Mouse (Mus musculus) kidney, postnatal 0 days (tissue): ENCODE measurements around the gene Slc30a3. TPM values are rescaled to one million over a fixed set of nuclear protein-coding genes. Genes with fewer than 3 reads are reported as not detected.

Source experiments
- ATAC-seq: fragments of 200-750 bp; cut with Nextera tagmentation; replicated peaks from 2 replicates; pipeline ENCODE4 v1.8.0; 2017; ENCODE audit warnings: low read depth, moderate number of reproducible peaks, moderate TSS enrichment, moderate library complexity; ENCODE audit not compliant: low FRiP score
- DNase-seq: peaks from one replicate; pipeline ENCODE4 v3.0.0-alpha.2; 2016; ENCODE audit warnings: low spot score
- H3K27ac ChIP-seq: fragments of 300-500 bp; sonication (generic); 2 replicates; pipeline ENCODE4 v1.5.1; 2014; ENCODE audit warnings: mild to moderate bottlenecking
- H3K27me3 ChIP-seq: fragments of 300-500 bp; sonication (generic); 2 replicates; pipeline ENCODE4 v1.6.1; 2014; ENCODE audit warnings: low read length, mixed read lengths; ENCODE audit not compliant: insufficient read depth
- H3K36me3 ChIP-seq: fragments of 300-500 bp; sonication (generic); 2 replicates; pipeline ENCODE4 v1.6.1; 2014; ENCODE audit warnings: low read length, mixed read lengths; ENCODE audit not compliant: insufficient read depth
- H3K4me1 ChIP-seq: fragments of 300-500 bp; sonication (generic); replicated peaks from 2 replicates; pipeline ENCODE4 v1.6.1; 2014; ENCODE audit warnings: antibody characterized with exemption, low read length, mixed read lengths; ENCODE audit not compliant: insufficient read depth
- H3K4me2 ChIP-seq: fragments of 300-500 bp; sonication (generic); 2 replicates; pipeline ENCODE4 v1.6.1; 2014; ENCODE audit warnings: mild to moderate bottlenecking, low read length, moderate library complexity, mixed read lengths
- H3K4me3 ChIP-seq: fragments of 300-500 bp; sonication (generic); replicated peaks from 2 replicates; pipeline ENCODE4 v1.5.1; 2014; ENCODE audit warnings: low read depth, low read length
- H3K9ac ChIP-seq: fragments of 300-500 bp; sonication (generic); 2 replicates; pipeline ENCODE4 v1.6.1; 2014; ENCODE audit warnings: low read depth, low read length
- H3K9me3 ChIP-seq: fragments of 300-500 bp; sonication (generic); replicated peaks from 2 replicates; pipeline ENCODE4 v1.6.1; 2016; ENCODE audit warnings: low read length, inconsistent platforms, mixed read lengths
- CTCF ChIP-seq: IDR thresholded peaks from 2 replicates; pipeline ENCODE4 v1.5.1; 2016; ENCODE audit warnings: antibody characterized with exemption, low read depth, mild to moderate bottlenecking, moderate library complexity
- WGBS: fragments of 180-500 bp; shearing (Covaris S2); extraction: QIAGEN DNeasy Blood & Tissue Kit; methylation state at CpG from one replicate; pipeline ENCODE4 v1.1.7; 2014; 5-methylcytosine and 5-hydroxymethylcytosine counted together
- polyA plus RNA-seq: library from polyadenylated mRNA; unstranded; fragments of >200 nt; fragmentation: Nextera tagmentation; extraction: Ambion mirVana; gene quantifications from 2 replicates; pipeline ENCODE4 v1.2.1, GENCODE M21; 2015

Gene Slc30a3
- polyA plus RNA-seq, 1 experiment from 2014 or later = 1.1 TPM

DNA sequence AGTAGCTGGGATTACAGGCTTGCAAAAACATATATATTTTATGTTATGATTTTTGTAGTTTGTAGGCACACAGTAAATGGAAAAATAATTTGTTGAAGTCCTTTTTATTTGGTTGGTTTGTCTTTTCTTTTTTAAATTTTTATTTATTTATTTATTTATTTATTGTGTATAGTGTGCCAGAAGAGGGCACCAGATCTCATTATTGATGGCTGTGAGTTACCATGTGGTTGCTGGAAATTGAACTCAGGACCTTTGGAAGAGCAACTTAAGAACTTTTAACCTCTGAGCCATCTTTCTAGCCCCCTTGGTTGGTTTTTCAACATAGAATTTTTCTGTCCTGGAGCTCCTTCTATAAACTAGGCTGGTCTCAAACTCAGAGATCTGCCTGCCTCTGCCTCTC, 57.6 kb downstream of the Slc30a3 start:
- Histone ChIP-seq H3K4me3 (no peak overlapping the region), H3K9ac (no peak overlapping the region), H3K4me2 (no peak overlapping the region), H3K27me3 (no peaks in the 10 kb centered on the region), H3K36me3 (no peaks in the 10 kb centered on the region), H3K27ac (no peak overlapping the region), H3K4me1 (peaks cover 9% of the 10 kb centered on the region; the same call in 1 of the 2 replicates), H3K9me3 (no peaks in the 10 kb centered on the region)
- DNase-seq = no peak
- no peak for ATAC-seq
- peak; percentile 25; the same call in 1 of the 2 replicates for TF ChIP-seq CTCF

DNA sequence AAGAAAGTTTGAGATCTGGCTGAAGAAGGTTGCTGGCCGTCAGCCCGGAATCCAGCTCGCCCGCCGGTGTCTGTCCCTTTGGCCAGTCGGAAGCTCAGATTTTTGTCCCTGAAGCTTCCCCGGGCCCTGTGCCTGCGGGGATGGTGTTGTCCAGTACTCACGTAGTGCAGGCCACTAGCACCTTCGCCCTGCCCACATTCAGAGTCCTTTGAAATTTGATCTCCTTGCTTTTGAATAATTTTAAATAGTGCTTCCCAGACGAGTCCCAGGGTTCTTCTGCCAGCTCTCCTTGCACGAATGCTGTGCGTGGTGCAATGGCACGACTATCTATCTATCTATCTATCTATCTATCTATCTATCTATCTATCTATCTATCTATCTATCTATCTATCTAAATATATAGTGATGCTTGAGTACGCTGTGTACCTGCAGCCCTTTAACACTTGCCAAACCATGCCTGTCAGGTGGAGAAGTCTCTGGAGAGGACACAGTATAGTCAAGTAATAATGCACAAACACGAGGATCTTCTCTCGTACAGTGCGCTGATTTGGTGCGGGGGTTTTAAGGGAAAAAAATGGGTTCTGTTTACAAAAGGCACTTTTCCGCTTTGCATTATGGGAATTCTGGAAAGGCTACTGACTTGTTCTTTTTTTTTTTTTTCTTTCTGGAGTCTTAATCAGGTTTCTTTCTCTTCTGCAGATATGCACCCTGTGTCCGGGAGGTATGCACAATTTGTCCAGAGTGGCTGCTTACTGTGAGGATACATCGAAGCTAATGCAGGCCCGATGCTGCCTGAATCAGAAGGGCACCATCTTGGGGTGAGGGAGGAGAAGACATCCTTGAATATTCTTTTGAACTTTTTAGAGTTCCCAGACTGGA, 59.0 kb downstream of the Slc30a3 start, which contains the start of gene Slc5a6:
TSS of gene Slc5a6 (minus strand) at position 162 of the 879 bp plus-strand sequence.
- Histone ChIP-seq H3K4me1 (peaks cover 2% of the 10 kb centered on the region; the same call in 1 of the 2 replicates), H3K9me3 (no peaks in the 10 kb centered on the region), H3K27me3 (no peaks in the 10 kb centered on the region), H3K27ac (peak within 1 kb of the TSS; percentile 95), H3K36me3 (no peaks in the 10 kb centered on the region), H3K4me3 (peak within 1 kb of the TSS; percentile 58), H3K9ac (peak within 1 kb of the TSS; percentile 77), H3K4me2 (peak within 1 kb of the TSS; percentile 75)
- DNase-seq (peak; percentile 87), ATAC-seq (peak; percentile 59)
- TF ChIP-seq CTCF = peak; percentile 66
- WGBS = under 1% methylated on average over 23 of the region's 23 CpGs

DNA sequence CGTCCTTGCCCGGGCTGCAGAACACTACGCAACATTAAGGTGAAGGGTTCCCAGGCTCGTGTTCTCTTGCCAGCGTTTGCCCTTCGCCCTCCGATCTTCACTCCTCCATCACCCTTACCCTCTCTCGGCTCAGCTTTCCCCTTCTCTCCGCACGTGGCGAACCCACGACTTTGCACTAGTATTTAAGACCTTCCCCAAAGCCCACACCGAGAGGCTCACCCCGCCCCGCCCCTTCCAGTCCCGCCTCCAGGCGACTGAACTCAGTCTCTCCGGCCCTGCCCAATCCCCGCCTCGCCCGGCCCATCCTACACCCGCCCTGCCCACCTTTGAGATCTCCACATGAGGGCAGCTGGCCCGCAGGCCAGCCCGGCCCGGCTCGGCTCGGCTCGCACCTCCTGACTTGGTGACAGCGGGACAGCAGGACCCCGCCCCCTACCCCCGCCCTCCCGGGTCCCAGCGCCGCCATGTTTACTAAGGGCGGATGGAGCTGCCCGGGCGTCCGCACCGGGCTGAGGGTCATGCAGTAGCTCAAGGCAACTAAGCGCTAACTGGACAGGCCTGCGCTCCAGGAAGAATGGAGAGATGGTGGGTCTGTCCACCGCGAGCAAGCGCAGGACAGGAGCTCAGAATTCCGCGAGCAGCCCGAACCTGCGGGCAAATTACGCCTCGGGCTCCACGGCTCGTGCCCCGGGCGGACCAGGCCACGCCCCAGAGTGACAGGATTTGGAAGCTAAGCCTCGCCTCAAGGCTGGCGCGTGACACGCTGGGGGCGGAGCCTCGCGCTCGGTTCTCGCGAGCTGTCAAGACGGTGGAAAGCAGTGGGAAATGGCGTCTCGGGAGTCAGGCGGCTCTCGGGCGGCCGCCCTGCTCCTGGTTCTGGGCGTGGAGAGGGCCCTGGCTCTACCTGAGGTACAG, 59.9 kb downstream of the Slc30a3 start, which contains the start of gene Atraid:
TSS of gene Atraid (plus strand) at position 465 of the 915 bp plus-strand sequence.
- Histone ChIP-seq H3K9me3 (no peaks in the 10 kb centered on the region), H3K27ac (peak within 1 kb of the TSS; percentile 95), H3K27me3 (no peaks in the 10 kb centered on the region), H3K4me3 (peak within 1 kb of the TSS; percentile 58), H3K9ac (peak within 1 kb of the TSS; percentile 77), H3K4me2 (peak within 1 kb of the TSS; percentile 75), H3K4me1 (no peaks in the 10 kb centered on the region), H3K36me3 (peaks cover 1% of the 10 kb centered on the region; the same call in 1 of the 2 replicates)
- WGBS = under 1% methylated on average over 73 of the region's 73 CpGs
- DNase-seq = peak; percentile 98
- peak; percentile 25; the same call in 1 of the 2 replicates for TF ChIP-seq CTCF
- peak; percentile 97 for ATAC-seq

DNA sequence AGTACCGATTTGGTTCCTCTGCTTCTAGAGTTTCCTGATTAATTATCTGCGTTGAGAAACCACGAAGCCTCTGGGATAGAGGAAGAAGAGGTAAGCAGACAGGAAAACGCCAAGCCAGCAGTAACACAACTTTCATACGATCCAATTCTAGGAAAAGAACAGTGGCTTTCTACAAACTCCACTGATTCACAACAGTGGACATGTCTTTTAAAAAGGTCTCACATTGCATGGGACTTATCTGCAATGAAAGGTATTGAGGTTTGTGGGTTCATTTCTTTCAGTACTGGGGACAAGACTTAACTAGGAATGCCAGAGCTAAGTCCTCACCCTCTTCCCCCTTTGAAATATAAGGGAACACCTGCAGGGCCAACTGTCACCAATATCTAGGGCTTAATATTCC, 61.0 kb downstream of the Slc30a3 start:
- Histone ChIP-seq H3K9ac (no peak overlapping the region), H3K4me2 (peak overlapping the region; percentile 75), H3K27ac (no peak overlapping the region), H3K4me3 (no peak overlapping the region), H3K9me3 (no peaks in the 10 kb centered on the region), H3K27me3 (no peaks in the 10 kb centered on the region), H3K4me1 (no peaks in the 10 kb centered on the region), H3K36me3 (peaks cover 7% of the 10 kb centered on the region; the same call in 1 of the 2 replicates)
- ATAC-seq (no peak), DNase-seq (no peak)
- WGBS = 62% methylated on average over 5 of the region's 5 CpGs
- no peak for TF ChIP-seq CTCF

DNA sequence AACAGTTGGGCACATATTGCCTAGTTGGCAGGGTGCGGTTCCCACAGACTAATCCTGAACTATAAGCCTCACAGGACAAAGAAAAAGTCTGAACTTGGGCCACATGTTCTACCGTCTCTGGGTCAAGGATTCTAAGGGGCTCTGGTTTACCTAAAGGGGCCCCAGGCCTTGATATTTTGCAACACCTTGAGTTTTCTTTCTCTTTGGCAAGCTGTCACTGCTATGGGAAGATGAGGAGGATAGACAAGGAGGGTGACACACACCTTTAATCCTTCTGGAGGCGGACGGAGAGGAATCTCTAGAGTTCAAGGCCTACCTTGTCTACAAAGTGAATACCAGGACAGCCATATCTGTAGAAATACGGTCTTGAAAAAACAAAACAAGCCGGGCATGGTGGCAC, 61.6 kb downstream of the Slc30a3 start:
- no peak for ATAC-seq
- no peak overlapping the region for H3K4me3 ChIP-seq
- H3K4me2 ChIP-seq = no peak overlapping the region
- no peak overlapping the region for H3K27ac ChIP-seq
- TF ChIP-seq CTCF = no peak
- no peak for DNase-seq
- 93% methylated on average over 6 of the region's 6 CpGs for WGBS
- H3K9me3 ChIP-seq = no peaks in the 10 kb centered on the region
- H3K9ac ChIP-seq = no peak overlapping the region
- no peaks in the 10 kb centered on the region for H3K27me3 ChIP-seq
- peaks cover 7% of the 10 kb centered on the region; the same call in 1 of the 2 replicates for H3K36me3 ChIP-seq
- no peaks in the 10 kb centered on the region for H3K4me1 ChIP-seq
